ENCODE assay signal across 8 mouse cellular contexts in the genomic region with DNA sequence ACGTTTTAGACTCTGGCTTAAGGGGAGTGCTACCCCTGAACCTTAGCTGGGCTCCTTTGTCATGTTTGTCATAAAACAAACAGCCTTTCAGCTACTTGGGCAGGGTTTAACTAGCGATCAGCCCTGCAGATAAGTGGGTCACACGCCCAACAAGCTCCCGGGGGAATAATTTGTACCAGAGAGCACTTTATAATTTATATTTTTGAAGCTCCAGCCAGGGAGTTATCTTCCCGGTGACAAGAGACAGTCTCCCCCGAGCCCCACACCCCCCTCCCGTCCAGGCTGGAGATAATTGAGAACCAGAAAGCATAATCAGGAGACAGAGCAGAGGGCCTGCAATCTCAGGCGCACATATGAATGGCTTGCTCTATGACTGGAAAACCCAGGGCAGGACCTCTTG. TPM values are rescaled to one million over a fixed set of nuclear protein-coding genes. Genes with fewer than 3 reads are reported as not detected.
DNase-seq lines count a peak whose midpoint lies in the region; TF ChIP-seq lines count a peak whose summit lies in the region.

No protein-coding gene starts in this region.

- H3K36me3 ChIP-seq in limb, embryonic 10.5 days = no peaks in the 10 kb centered on the region

- no peaks in the 10 kb centered on the region for H3K27me3 ChIP-seq in limb, embryonic 10.5 days (ENCODE audit: low read depth, poor library complexity, severe bottlenecking)

- H3K27ac ChIP-seq in limb, embryonic 10.5 days = peak overlapping the region; percentile 67

- no peak overlapping the region for H3K4me3 ChIP-seq in limb, embryonic 10.5 days
- no peak overlapping the region for H3K4me3 ChIP-seq in lung, adult 2 months (replicated peaks; ENCODE audit: extremely low read depth, low read depth, low read length)

- peaks cover 54% of the 10 kb centered on the region for H3K4me1 ChIP-seq in limb, embryonic 10.5 days
- peaks cover 9% of the 10 kb centered on the region for H3K4me1 ChIP-seq in lung, adult 2 months (ENCODE audit: control insufficient read depth, insufficient read depth, low read length)

- 32% methylated on average over 8 of the region's 8 CpGs for WGBS in limb, embryonic 10.5 days
- 36% methylated on average over 8 of the region's 8 CpGs for WGBS in lung, adult 2 months

- no peak for TF ChIP-seq POLR2A in lung, adult 2 months (IDR thresholded peaks at IDR 0.05; ENCODE audit: borderline replicate concordance, extremely low read depth, low read depth, low read length)

- TF ChIP-seq CTCF in lung, adult 2 months (IDR thresholded peaks at IDR 0.05; ENCODE audit: insufficient read depth, low read length) = no peak

- DNase-seq in embryo, embryonic 11 days = peak; percentile 59
- DNase-seq in embryo, embryonic 9.5 days (ENCODE audit: extremely low spot score) = no peak
- peak; percentile 66 for DNase-seq in kidney, postnatal 14 days
- DNase-seq in kidney, adult 18-20 months = no peak
- DNase-seq in limb, embryonic 10.5 days (ENCODE audit: low spot score) = no peak
- DNase-seq in retina, postnatal 1 day = peak; percentile 52
- no peak for DNase-seq in ovary, postnatal 10 days (ENCODE audit: low spot score)
- no peak for DNase-seq in lung, adult 2 months

- H3K9me3 ChIP-seq in limb, embryonic 10.5 days (replicated peaks) = no peaks in the 10 kb centered on the region

RNA-seq across cellular contexts. Expression of a gene that starts 45.5 kb away (rescaled TPM):
- polyA plus RNA-seq in limb, embryonic 10.5 days (2016; fragmentation: Nextera tagmentation; extraction: Ambion mirVana) = 27.4 and 31.0 TPM in 2 replicates
- polyA plus RNA-seq in lung, adult 2 months (2012; rRNA removed) = 35.8 and 48.0 TPM in 2 replicates

Comparison
In these comparisons a context has a peak if more than half of its experiments do, and no peak if none do; other contexts are left out.
1. DNase-seq: peak in embryo, embryonic 11 days (single experiment), kidney, postnatal 14 days (single experiment) and retina, postnatal 1 day (single experiment); none in embryo, embryonic 9.5 days (single experiment), kidney, adult 18-20 months (single experiment), limb, embryonic 10.5 days (single experiment), ovary, postnatal 10 days (single experiment) and lung, adult 2 months (single experiment).